Mouse (Mus musculus) cerebellum, postnatal 14 days (tissue): ENCODE results near the gene Ppp1r3d.

Experiments
- DNase-seq, 2 experiments: peaks; one replicate each; pipeline ENCODE4 v3.0.0; 2021; ENCODE audit warnings: mixed read lengths in 2 of 2

Gene Ppp1r3d

DNA sequence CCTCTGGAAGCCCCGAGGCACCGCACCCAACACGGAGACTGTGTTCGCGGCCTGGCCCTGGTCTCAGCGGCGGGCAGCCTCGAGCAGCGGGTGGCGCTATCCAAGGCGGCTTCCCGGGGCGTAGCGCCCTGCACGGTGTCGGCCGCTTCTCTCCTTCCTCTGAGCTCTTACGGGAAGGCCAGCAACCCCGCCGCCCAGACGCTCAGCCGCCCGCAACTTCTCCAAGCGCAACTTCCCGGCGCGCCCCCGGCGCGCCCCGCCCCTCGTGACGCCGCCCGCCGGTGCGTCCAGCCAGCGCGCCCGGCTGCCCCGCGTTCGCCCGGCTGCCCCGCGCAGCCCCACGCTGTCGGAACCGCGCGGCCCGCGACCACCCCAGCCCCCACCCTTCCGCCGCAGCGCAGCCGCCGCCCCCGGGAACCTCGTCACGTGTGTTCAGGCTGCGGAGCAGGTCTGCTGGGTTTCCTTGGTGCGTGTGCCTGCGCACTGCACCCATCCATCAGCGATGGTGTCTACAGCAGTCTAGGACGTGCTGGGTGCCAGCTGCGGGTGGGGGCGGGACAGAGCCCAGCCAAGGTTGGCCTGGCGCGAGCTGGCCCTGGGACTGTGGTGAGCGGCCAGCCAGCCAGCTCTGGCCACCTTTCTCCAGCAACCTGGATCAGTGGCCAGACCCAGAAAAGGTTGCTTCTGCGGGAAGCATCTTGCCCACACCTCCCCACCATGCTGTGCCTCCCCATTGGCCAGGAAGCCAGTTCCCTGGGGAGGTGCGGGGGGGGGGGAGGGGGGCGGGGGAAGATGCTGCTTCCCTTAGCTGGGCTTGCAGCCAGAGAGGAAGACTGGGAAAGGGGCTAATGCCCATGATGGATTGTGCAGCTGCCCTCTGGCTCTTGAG lies at the start of gene Ppp1r3d, which contains the start of gene Fam217b:
TSS of gene Ppp1r3d (minus strand) at position 212 of the 889 bp plus-strand sequence.
TSS of gene Fam217b (plus strand) at position 264 of the 889 bp plus-strand sequence.
- peak; percentile 54 to 57 for DNase-seq

DNA sequence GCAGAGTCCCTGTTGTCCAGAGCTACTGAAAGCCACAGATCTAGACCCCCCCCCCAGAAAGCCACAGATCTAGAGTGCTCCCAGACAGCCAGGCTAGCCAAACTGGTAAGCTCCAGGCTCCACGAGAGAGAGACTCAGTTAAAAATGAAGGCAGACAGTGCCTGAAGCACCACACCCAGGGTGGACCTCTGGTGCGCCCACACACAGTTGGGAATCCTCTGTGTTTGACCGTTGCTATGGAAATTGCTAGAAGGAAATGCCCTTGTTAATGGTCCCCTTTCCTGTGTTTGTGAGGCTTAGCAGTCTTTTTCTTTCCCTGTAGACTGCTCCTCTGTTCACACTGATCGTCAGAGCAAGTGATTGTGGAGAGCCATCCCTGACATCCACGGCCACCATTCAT lies 46.1 kb upstream of the Ppp1r3d start:
- no peak for DNase-seq

DNA sequence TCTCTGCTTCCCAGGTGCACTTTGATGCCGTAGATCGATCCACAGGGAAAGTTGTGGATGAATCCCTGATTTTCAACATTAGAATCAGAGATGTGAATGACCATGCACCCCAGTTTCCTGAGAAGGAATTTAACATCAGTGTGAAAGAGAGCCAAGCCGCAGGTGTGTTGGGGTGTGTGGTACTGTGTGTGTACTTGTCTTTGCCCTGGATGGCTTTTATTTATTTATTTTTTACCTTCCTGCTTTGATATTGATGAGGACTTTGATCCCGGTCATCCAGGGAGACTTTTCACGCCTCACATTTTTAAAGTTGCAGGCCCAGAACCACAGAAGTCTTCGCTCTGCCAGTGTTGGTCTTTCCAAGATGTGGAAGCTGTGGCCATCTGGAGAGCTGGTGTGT lies 43.1 kb upstream of the Ppp1r3d start:
- no peak for DNase-seq

DNA sequence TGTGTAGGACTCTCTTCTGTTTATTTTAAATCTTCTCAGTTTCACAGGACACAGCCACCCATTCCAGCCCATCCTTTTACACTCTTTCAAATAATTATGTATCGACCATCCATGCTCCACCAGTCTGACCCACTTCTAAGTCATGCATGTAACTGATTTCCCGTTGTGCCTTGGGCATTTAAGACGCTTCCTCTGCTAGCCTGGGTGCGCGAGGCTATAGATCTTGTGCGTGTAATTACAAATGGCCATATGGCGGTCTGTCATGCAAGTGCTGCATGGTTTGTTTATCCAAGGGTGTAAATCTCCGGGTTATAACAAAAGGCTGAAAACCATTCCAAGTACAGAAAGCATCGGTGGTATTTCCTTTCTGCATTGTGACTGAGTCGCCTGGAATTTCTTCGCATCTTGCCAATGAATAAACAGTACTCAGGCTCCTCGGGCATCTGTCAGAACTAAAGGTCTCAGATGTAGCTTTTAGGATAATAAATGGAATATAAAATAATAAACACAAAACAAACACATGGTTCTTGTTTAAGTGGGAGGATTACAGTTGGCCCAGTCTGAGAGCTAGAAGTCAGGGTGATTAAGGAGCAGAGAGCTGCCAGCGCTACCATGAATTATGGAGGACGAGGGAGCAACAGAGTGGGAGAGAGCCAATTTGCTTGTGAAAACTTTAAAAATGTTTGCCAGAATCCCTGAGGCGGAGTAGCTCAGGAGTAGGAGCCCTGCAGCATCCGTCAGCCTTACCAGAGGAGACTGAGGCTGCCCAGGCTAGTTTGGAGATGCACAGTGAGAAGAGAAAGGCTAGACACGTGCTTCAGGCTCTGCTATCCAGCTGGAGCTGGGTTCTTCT lies 40.6 kb upstream of the Ppp1r3d start:
- peak in 1 of 2 experiments; percentile 14 for DNase-seq

GRCm38 (mm10) chr2:178450961-178451360 lies 36.7 kb upstream of the Ppp1r3d start:
- no peak for DNase-seq

DNA sequence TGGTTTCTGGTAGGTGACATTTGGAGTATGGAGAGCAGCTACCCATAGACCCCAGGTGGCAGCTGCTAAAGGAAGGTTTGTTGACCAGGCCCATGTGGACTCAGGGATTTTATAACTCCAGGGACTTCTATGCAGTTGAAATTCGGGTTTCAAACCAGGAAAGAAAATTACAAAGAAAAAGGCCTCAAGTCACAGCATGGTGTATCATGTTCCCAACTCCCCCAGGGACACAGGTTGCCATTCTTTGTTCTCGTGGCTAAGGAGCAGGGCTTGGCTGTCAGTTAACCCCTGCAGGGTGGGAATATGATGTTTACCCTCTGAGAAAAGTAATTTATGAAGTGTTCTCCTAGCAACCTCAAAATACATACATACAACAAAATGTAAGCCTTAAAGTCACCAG lies 36.0 kb upstream of the Ppp1r3d start:
- DNase-seq, result no peak

DNA sequence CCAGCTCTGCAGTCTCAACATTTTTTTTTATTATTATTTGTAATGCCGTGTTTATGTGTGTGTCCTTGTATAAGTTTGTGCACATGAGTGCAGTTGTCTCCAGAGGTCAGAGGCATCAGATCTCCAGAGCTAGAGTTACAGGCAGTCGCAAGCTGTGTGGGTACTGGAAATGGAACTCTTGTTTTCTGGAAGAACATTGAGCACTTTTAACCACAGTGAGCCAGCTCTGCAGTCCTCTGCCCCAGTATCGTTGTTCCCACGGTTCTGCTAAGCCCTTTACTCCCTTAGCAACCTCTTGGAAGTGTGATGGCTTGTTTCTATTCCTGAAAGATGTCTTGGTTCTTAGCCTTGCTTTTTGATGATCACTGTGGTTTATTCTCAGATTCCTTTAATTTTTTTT lies 35.1 kb upstream of the Ppp1r3d start:
- DNase-seq, result no peak

DNA sequence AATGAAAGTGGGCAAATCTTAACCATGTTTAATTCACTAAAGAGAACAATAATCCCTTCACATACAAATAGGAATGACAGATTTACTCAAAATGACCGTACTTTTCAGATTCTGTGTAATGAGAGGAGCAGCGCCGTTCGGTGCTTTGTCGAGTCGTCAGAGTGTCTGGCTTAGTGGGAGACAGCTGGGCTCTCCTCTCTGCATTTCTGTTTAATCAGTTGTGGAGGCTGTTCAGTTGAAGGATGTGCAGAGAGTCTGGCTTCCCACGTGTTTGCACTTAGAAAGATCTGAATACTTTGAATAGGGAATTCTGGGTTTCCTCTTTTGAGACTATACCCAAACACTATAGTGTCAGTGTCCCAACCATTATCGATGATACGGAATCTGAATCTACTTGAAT lies 23.0 kb upstream of the Ppp1r3d start:
- no peak for DNase-seq

DNA sequence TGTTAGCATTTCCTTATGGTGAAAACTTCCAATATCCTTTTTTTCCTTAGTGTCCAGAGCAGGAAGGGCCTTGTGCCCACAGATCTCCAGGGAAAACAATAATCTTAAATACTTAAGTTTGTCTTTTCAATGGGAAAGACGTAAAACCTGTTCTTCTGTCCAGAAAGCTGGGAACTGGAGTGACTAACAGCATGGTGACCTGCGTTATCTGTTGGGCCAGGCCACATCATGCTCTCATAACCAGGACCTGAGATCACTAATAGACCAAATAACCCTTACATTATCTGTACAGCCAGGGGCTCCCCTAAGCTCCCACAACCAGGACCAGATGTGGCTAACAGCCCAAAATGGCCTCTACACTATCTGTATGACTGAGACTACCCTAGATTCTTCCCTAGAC lies 19.6 kb upstream of the Ppp1r3d start:
- DNase-seq, result no peak

DNA sequence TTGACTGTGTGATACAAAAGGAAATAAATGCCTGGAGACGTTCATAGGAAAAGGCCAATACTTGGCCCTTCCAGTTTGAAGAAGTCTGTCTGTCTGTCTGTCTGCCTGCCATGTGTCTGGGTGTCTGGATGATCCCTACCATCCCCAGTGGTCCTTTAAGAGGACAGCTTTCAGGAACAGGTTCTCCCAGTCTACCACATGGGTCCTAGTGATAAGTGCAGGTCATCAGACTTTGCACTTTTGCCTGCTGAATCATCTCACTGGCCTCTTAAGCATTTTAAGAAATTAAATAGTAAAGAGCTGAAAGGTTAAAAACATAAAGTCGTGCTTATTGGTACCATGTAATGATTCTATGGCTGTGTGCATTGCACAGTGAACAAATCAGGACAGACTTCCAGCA lies 19.2 kb upstream of the Ppp1r3d start:
- DNase-seq, result no peak

DNA sequence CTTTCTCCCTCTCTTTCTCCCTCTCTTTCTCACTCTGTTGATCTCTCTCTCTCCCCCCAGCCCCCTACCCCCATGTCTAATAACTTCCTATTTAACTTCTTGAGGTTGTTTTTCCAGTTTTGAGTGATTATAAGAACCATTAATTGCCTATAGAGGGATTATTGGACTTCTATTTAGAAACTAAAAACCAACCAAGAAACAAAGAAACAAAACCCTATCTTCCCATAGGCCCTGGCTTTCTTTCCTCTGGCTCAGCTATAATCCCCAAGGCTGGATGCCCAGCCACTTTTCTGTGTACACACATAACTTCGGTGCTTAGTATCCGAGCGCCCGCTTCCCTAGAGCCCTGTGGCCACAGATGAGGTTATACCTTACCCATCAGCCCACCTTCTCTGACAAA lies 16.0 kb upstream of the Ppp1r3d start, which contains the start of gene Cdh26:
TSS of gene Cdh26 (plus strand) at position 301 of the 400 bp plus-strand sequence.
- DNase-seq, result no peak

DNA sequence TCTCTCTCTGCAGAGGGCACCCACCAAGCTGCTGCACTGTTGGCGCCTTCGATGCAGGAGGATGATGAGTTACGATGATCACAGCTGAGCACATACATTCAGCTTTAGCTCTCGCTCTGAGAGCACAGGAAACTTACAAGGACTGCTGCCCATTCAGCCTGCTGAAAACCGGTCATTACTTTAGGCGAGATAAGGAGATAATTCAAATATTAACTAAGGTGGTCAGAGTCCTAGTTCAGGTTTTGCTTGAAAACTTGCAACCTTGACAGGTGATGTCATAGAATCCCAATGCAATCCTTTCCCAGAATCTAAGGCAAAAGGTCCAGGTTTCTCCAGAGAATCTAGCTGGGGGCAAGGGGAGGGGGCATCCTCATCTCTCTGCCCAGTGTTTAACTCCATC lies 15.2 kb upstream of the Ppp1r3d start:
- DNase-seq, result no peak

GRCm38 (mm10) chr2:178428676-178429075 lies 14.4 kb upstream of the Ppp1r3d start:
- no peak for DNase-seq

DNA sequence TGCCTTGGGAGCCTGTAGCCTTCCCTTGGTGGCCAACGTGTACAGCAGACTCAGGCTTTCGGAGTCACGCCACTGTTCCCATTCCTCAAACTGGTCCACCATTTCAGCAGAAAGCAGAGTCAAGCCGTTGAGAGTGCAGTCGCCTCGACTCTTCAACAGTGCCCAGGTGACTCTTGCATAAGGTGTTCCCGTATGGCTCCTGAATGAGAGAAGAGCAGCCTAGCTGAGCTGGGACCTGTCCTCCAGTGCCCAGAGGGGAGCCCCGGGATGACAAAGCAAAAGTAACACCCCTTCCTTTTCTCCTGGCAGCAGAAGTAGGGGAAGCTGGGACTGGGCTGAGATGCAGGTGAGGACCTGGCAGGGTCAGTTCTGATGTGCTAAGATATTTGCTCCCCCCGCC lies 13.9 kb upstream of the Ppp1r3d start:
- no peak for DNase-seq

GRCm38 (mm10) chr2:178427181-178427580 lies 12.9 kb upstream of the Ppp1r3d start:
- DNase-seq, result no peak

DNA sequence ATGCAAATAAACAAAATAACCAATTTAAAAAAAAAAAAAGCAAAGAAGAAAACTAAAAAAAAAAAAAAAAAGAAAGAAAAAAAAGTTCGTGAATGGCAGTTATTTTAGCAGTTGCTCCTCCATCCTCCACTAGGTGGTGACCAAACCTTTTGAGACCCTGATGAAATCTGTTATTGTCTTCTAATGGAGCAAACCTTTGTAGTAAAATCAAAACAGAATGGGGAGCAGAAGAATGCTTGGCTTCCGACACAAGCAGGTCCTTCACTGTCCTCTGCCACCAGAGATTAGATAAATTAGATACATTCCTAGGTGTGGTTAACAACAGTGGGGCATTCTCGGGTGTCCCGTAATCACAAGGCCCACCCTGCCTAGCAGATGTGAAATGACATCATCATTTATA lies 12.0 kb upstream of the Ppp1r3d start:
- peak; percentile 50 to 57 for DNase-seq

- DNase-seq, result no peak
These were observed 9.0 kb upstream of the Ppp1r3d start for GRCm38 (mm10) chr2:178423223-178423622.

DNA sequence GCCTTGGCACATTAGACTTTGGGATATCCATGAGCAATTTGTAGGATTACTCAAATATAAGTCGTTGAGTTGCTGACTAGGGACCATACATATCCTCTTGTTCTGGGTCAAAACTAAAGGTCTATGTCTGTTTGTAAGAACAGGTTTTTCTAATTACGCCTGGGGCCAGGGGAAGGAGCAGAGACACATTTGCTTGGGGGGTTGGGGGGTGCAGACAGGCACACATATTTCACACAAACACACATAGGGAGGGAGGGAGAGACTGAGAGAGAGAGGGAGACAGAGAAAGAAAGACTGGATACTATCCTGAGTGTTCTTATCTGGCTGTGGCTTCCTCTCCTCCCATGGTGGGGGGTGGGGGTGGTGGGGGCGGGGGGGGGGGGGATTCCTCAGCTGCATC lies 7.9 kb upstream of the Ppp1r3d start:
- no peak for DNase-seq

DNA sequence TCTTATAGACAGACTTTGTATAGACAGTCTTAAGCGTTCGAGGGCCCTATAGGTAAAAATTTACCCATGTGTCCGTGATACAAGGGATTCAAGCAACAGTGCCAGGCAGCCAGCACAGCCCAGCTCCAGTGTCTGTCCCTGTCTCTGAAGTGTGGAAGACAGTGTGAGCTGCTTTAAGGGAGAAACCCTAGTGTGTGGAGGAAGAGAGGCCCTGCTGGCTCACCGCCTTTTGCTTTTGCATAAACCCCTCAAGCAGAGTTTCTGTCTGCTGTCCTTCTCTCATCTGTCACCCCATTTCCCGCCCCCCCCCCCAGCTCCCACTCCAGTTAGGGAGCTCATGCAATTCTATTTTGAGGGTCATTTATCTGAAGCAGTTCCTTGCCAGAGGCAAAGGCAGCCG lies 7.3 kb upstream of the Ppp1r3d start:
- DNase-seq, result no peak

GRCm38 (mm10) chr2:178420576-178420975 lies 6.3 kb upstream of the Ppp1r3d start:
- no peak for DNase-seq

GRCm38 (mm10) chr2:178416970-178417369 lies 2.7 kb upstream of the Ppp1r3d start:
- DNase-seq, result peak in 1 of 2 experiments; percentile 22

DNA sequence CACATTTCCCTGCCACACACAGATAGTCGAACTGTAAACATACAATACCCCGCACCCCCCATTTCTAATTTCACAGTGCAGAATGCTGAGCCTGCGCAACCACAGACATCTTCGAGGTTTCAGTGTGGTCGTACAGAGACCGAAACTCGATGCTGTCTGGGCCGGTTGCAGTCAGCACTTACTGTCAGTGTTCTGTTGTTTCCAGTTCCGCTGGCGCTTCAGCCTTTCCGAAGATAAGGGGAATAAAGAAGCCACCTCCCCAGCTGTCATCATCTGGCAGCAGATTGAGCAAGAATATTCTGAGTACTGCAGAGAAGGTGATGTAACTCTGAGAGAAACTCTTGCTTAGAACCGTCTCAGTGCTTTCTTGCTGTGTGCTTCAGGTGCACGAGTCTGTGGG lies 2.2 kb upstream of the Ppp1r3d start:
- DNase-seq, result no peak

DNA sequence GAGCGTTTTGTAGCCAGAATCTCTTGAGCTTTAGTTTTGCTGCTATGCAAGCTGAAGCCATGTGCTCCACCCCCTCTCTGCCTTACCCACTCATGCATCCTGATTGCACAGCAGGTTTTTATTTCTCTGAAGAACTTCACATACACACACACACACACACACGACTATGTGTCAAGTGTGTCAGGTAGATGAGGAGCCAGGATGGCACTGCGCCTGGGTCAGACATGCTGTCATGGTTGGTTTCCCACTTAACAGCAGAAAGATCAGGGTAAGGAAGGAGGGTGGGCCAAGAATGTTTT lies 827 bp upstream of the Ppp1r3d start:
- DNase-seq, result peak in 1 of 2 experiments; percentile 54
